Mouse (Mus musculus): ENCODE data around the gene Vim. TPM values are rescaled to one million over a fixed set of nuclear protein-coding genes. Genes with fewer than 3 reads are reported as not detected.
"Not testable (repeated sequence)": the region's sequence is repeated elsewhere in the genome, so short reads cannot be mapped to it uniquely, and the experiment has no call there.

Gene Vim
- polyA plus RNA-seq, 1 experiment from 2014 or later = 895 TPM

- 94% methylated on average over 1 of the region's 1 CpGs for WGBS
- no peak for ATAC-seq
- Histone ChIP-seq H3K4me3 (no peak overlapping the region), H3K9ac (no peak overlapping the region), H3K27ac (no peak overlapping the region), H3K27me3 (no peaks in the 10 kb centered on the region), H3K4me2 (no peak overlapping the region), H3K4me1 (no peaks in the 10 kb centered on the region), H3K36me3 (ENCODE audit: poor library complexity, severe bottlenecking) (no peaks in the 10 kb centered on the region), H3K9me3 (replicated peaks) (no peaks in the 10 kb centered on the region)
These were observed 23.4 kb downstream of the Vim start for GRCm38 (mm10) chr2:13596965-13597656.

GRCm38 (mm10) chr2:13598166-13598565, 24.4 kb downstream of the Vim start:
- H3K27ac ChIP-seq = no peak overlapping the region
- H3K4me2 ChIP-seq = no peak overlapping the region
- no peak overlapping the region for H3K4me3 ChIP-seq
- ATAC-seq = no peak
- no peaks in the 10 kb centered on the region for H3K27me3 ChIP-seq
- no peaks in the 10 kb centered on the region for H3K9me3 ChIP-seq (replicated peaks)
- no peaks in the 10 kb centered on the region for H3K36me3 ChIP-seq (ENCODE audit: poor library complexity, severe bottlenecking)
- 81% methylated on average over 5 of the region's 5 CpGs for WGBS
- no peak overlapping the region for H3K9ac ChIP-seq
- no peaks in the 10 kb centered on the region for H3K4me1 ChIP-seq

- ATAC-seq = no peak
These were observed 29.4 kb downstream of the Vim start for GRCm38 (mm10) chr2:13603093-13603492.

GRCm38 (mm10) chr2:13603636-13604035, 29.9 kb downstream of the Vim start:
- not testable (repeated sequence) for H3K4me3 ChIP-seq; H3K9me3 ChIP-seq (replicated peaks); H3K27me3 ChIP-seq; H3K9ac ChIP-seq; H3K4me2 ChIP-seq; H3K4me1 ChIP-seq; H3K27ac ChIP-seq; ATAC-seq; H3K36me3 ChIP-seq (ENCODE audit: poor library complexity, severe bottlenecking)
- WGBS = 84% methylated on average over 5 of the region's 5 CpGs

More at GRCm38 (mm10) chr2:13603093-13603492, 29.4 kb downstream of the Vim start:
- Histone ChIP-seq H3K4me3 (no peak overlapping the region), H3K9me3 (replicated peaks) (no peaks in the 10 kb centered on the region), H3K27me3 (no peaks in the 10 kb centered on the region), H3K27ac (no peak overlapping the region), H3K4me1 (no peaks in the 10 kb centered on the region), H3K9ac (no peak overlapping the region), H3K4me2 (no peak overlapping the region), H3K36me3 (ENCODE audit: poor library complexity, severe bottlenecking) (no peaks in the 10 kb centered on the region)

GRCm38 (mm10) chr2:13630136-13630832, 56.6 kb downstream of the Vim start:
- no peak for ATAC-seq
- Histone ChIP-seq H3K9me3 (replicated peaks) (no peaks in the 10 kb centered on the region), H3K27ac (no peak overlapping the region), H3K9ac (no peak overlapping the region), H3K27me3 (no peaks in the 10 kb centered on the region), H3K4me2 (no peak overlapping the region), H3K4me1 (no peaks in the 10 kb centered on the region), H3K36me3 (ENCODE audit: poor library complexity, severe bottlenecking) (no peaks in the 10 kb centered on the region), H3K4me3 (no peak overlapping the region)
- 84% methylated on average over 7 of the region's 7 CpGs for WGBS

Other genes with a start within 250 kb of the Vim start
- 0.09 and 0.11 TPM in 2 replicates for gene Cubn, start 82.1 kb upstream of the Vim start, polyA plus RNA-seq (2015; fragmentation: Nextera tagmentation; extraction: Ambion mirVana)
- gene Trdmt1, start 29.3 kb upstream of the Vim start, polyA plus RNA-seq (2015; fragmentation: Nextera tagmentation; extraction: Ambion mirVana) = 8.6 and 9.7 TPM in 2 replicates
- gene St8sia6, start 220.1 kb downstream of the Vim start, polyA plus RNA-seq (2015; fragmentation: Nextera tagmentation; extraction: Ambion mirVana) = 0.19 and 0.21 TPM in 2 replicates

Data from forebrain, embryonic 13.5 days (tissue).